Mouse (Mus musculus): ENCODE data around the gene Wrap73. TPM values are rescaled to one million over a fixed set of nuclear protein-coding genes. Genes with fewer than 3 reads are reported as not detected.

Gene Wrap73
- polyA plus RNA-seq, 1 experiment from 2014 or later: 50.9 TPM

DNA sequence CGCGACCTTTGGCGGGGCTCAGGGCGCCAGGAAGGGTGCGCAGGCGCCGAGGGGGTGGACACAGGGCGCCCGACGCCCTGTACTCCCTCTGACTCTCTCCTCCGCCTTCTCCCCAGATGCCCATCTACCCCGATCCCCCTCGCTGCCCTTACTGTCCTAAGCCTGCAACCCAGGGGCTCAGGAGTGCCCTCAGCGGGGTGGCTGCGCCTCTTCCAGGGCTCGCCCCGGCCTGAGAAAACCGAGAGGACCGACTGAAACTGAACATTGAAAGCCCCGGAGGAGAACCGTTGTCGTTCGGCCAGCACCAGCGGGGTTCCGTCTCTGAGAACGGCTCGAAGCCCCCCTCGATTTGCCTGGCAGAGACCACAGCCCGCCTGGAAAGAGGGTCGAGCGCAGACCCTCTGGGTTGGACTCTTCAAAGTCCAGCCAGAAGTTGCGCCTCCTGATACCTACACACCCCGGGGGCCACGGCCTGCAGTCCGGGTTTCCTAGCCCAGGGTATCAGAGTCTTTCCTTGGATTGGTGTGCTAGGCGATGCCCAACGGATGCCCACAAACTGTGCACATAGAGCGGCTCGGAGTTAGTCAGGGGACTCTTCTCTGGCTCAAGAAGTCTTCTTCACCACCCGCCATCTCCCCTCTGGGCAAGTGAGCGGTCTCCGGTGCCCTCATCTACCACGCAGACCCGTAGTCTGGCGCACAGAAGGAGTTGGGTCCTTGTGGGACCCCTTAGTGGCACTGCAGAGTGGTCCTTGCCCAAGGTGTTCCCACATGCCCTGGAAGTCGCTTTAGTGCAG, 1.8 kb upstream of the Wrap73 start:
- Histone ChIP-seq H3K9me3 (no peaks in the 10 kb centered on the region), H3K36me3 (0 out of 2 replicates have a peak, but pooled peaks cover 4% of the 10 kb centered on the region), H3K27ac (no peak overlapping the region), H3K4me3 (replicated peaks) (peak overlapping the region; percentile 50), H3K4me2 (replicated peaks) (peak overlapping the region; percentile 80), H3K9ac (replicated peaks) (peak overlapping the region; percentile 64), H3K27me3 (peaks cover 65% of the 10 kb centered on the region), H3K4me1 (replicated peaks) (peaks cover 44% of the 10 kb centered on the region)
- no peak; the same call in 1 of the 2 replicates for ATAC-seq
- WGBS: under 1% methylated on average over 45 of the region's 46 CpGs

DNA sequence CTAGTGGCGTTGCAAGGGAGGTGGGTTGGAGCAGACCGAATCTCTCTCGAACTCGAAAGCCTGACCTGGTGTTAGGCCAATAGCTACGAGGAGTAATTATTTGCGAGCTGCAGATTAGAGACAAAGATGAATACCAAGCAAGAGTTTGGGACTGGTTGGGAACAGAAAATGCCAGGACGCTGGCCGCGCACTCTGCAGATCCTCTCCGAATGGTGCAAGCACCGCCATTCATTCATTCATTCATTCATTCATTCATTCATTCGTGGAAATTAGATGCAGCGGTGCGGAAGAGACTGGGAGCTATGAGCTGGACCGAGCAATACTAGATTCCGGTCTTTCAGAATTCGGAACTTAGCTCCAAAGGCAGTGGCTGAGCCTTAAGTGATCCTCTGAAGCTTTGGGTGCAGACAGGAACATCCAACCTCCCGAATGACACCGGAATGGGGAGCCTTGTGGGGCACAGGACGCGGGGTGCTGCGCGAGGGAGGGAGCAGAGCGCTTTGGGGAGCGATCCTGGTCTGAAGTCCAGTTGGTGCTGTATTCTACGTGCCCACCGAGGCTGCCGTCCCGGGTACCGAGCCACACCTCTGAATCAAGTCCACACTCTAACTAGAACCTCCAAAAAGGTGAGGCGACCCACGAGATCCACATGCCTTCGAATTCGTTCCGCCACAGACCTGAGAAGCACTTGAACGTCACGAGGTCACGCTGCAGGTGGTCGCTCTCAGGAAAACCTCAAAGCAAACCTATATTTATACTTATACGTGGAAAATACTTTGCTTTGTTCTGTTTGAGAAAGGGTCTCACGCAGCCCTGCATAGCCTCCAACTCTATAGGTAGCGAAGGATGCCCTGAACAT, 934 bp upstream of the Wrap73 start:
- H3K4me2 ChIP-seq (replicated peaks): peak overlapping the region; percentile 80
- H3K9me3 ChIP-seq: no peaks in the 10 kb centered on the region
- H3K4me1 ChIP-seq (replicated peaks): peaks cover 44% of the 10 kb centered on the region
- H3K9ac ChIP-seq (replicated peaks): no peak overlapping the region
- peaks cover 10% of the 10 kb centered on the region for H3K36me3 ChIP-seq
- H3K27me3 ChIP-seq: peaks cover 56% of the 10 kb centered on the region
- no peak overlapping the region for H3K27ac ChIP-seq
- H3K4me3 ChIP-seq (replicated peaks): peak overlapping the region; percentile 67
- WGBS: 2% methylated on average over 42 of the region's 42 CpGs
- ATAC-seq: no peak

DNA sequence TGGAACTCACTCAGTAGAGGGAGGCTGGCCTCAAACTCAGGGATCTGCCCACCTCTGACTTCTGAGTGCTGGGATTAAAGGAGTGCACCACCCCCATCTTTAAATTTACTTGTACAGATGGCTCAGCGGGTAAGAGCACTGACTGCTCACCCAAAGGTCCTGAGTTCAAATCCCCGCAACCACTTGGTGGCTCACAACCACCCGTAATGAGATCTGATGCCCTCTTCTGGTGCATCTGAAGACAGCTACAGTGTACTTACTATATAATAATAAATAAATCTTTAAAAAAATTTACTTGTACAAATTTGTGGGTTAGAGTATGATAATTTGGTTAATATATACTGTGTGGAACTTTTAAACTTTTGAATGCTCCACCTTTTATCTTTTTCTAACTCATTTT, 2.5 kb downstream of the Wrap73 start:
- ATAC-seq: no peak
- Histone ChIP-seq H3K27ac (no peak overlapping the region), H3K36me3 (peaks cover 37% of the 10 kb centered on the region), H3K27me3 (peaks cover 22% of the 10 kb centered on the region), H3K9ac (replicated peaks) (no peak overlapping the region), H3K4me2 (replicated peaks) (no peak overlapping the region), H3K4me1 (replicated peaks) (peaks cover 39% of the 10 kb centered on the region), H3K9me3 (no peaks in the 10 kb centered on the region), H3K4me3 (replicated peaks) (no peak overlapping the region)
- WGBS: 85% methylated on average over 3 of the region's 3 CpGs

DNA sequence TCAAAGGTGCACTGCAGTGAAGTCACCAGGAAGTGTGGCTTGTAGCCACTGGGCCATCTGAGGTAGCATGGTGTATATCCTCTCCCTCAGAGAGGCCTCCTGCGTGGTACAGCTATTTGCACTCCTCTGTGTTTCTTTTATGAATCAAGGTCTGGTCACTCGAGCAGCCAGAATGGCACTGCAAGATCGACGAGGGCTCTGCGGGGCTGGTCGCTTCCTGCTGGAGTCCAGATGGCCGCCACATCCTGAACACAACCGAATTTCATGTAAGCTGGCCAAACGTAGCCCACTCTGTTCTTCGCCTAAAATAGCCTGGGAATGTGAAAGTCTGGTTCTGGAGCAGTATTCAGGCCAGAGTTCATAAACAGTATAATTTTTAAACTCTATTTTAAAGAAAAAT, 4.2 kb downstream of the Wrap73 start:
- WGBS: 91% methylated on average over 10 of the region's 10 CpGs
- no peak overlapping the region for H3K27ac ChIP-seq
- no peak for ATAC-seq
- no peaks in the 10 kb centered on the region for H3K9me3 ChIP-seq
- H3K27me3 ChIP-seq: peaks cover 5% of the 10 kb centered on the region
- H3K9ac ChIP-seq (replicated peaks): no peak overlapping the region
- no peak overlapping the region for H3K4me3 ChIP-seq (replicated peaks)
- peaks cover 53% of the 10 kb centered on the region for H3K36me3 ChIP-seq
- peaks cover 22% of the 10 kb centered on the region for H3K4me1 ChIP-seq (replicated peaks)
- H3K4me2 ChIP-seq (replicated peaks): no peak overlapping the region

DNA sequence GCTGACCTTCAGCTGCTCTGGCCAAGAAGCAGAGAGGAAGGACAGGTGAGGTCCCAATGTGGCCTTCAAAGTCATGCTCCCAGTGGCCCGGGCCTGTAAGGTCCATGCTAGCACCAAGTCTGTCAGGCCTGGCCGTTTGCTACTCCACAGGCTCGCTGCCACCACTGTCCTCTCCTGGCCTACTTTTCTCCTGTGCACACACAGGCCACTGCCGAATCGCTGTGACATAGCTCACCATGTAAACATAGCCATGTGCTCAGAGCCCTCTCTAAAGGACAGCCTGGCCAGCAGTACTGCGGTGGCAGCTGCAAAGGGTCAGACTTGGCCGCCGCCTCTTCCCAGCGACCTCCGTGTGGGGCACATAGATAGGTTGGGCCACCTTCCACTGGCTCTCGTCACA, 11.9 kb downstream of the Wrap73 start:
- H3K4me3 ChIP-seq (replicated peaks): no peak overlapping the region
- WGBS: 64% methylated on average over 11 of the region's 11 CpGs

DNA sequence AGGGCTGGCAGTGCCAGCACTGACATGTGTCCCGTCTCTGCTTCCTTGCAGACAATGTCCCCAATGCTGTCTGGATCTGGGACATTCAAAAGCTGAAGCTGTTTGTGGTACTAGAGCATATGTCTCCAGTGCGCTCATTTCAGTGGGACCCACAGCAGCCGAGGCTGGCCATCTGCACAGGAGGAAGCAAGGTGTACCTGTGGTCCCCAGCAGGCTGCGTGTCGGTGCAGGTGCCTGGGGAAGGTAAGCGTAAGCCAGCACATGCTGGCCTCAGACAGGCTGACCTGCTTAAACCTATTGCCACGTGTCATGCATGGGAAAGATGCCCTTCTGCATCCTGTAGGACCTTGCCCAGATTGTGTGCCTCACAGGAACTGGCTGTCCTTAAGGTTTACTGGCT, 13.9 kb downstream of the Wrap73 start:
- WGBS: 82% methylated on average over 7 of the region's 7 CpGs
- peaks cover 75% of the 10 kb centered on the region for H3K36me3 ChIP-seq

More for the DNA sequence above, 11.9 kb downstream of the Wrap73 start:
- Histone ChIP-seq H3K36me3 (peaks cover 91% of the 10 kb centered on the region), H3K27ac (no peak overlapping the region), H3K4me1 (replicated peaks) (peaks cover 15% of the 10 kb centered on the region), H3K4me2 (replicated peaks) (no peak overlapping the region), H3K27me3 (no peaks in the 10 kb centered on the region), H3K9ac (replicated peaks) (no peak overlapping the region), H3K9me3 (no peaks in the 10 kb centered on the region)
- no peak for ATAC-seq

DNA sequence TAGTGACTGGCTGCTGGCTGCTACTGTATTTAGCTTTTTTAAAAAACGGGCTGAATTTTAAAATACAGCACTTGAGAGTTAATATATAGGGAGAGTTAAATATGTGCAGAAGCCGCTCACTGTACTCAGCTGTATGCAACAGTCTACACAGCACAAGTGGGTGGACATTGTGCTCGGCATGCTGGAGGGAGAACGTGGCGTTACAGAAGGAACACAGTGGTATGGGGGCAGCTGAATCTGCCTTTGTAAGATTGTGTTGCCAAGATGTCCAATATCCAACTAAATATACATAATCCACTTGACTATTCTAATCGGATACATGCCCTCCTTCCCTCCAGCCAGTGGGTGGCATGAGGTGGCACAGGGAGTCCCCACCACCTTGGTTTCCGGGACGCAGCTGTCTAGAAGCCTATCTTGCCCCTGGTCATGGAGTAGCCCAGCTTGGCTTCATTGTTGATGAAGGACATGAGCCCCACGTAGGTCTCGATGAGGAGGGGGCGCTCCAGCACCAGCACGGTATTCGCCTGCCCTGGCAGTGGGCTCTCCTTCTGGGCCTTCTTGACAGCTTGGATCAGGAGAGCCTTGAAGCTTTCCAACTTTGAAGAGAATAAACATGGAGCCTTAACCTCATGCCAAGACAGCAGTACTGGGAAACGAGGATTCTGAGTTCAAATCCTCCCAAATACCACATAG, 15.9 kb downstream of the Wrap73 start:
- WGBS: 92% methylated on average over 14 of the region's 14 CpGs
- H3K36me3 ChIP-seq: peaks cover 54% of the 10 kb centered on the region
- no peaks in the 10 kb centered on the region for H3K27me3 ChIP-seq
- H3K9ac ChIP-seq (replicated peaks): no peak overlapping the region
- no peak overlapping the region for H3K27ac ChIP-seq
- H3K4me3 ChIP-seq (replicated peaks): no peak overlapping the region
- ATAC-seq: no peak
- no peaks in the 10 kb centered on the region for H3K9me3 ChIP-seq
- H3K4me2 ChIP-seq (replicated peaks): no peak overlapping the region
- H3K4me1 ChIP-seq (replicated peaks): peaks cover 32% of the 10 kb centered on the region

More for the DNA sequence above, 13.9 kb downstream of the Wrap73 start:
- ATAC-seq: no peak
- Histone ChIP-seq H3K4me3 (replicated peaks) (no peak overlapping the region), H3K9ac (replicated peaks) (no peak overlapping the region), H3K4me1 (replicated peaks) (peaks cover 26% of the 10 kb centered on the region), H3K27me3 (no peaks in the 10 kb centered on the region), H3K27ac (no peak overlapping the region), H3K9me3 (no peaks in the 10 kb centered on the region), H3K4me2 (replicated peaks) (no peak overlapping the region)

DNA sequence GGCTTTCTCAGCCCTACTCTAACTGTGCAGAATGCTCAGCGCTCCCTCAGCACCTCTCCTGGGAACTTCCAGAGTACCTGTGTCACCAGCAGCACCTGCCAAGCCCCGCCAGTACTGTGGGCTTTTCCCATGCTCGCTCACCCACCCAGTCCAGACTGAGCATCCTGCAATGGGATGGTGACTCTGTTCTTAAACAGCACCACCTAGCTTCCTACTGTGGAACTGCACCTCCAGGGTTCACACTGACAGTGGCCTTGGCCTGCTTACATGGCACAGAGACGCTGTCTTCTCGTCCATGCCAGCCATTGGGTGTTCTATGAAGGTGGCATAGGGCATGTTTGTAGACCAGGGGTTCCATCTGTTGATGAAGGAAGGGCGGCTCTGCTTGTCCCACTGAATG, 16.8 kb downstream of the Wrap73 start:
- peaks cover 48% of the 10 kb centered on the region for H3K36me3 ChIP-seq
- no peaks in the 10 kb centered on the region for H3K27me3 ChIP-seq
- H3K4me3 ChIP-seq (replicated peaks): peak overlapping the region; percentile 92
- H3K9ac ChIP-seq (replicated peaks): peak overlapping the region; percentile 83; the same call in 1 of the 2 replicates
- H3K27ac ChIP-seq: no peak overlapping the region
- peaks cover 32% of the 10 kb centered on the region for H3K4me1 ChIP-seq (replicated peaks)
- WGBS: 18% methylated on average over 6 of the region's 6 CpGs
- no peaks in the 10 kb centered on the region for H3K9me3 ChIP-seq
- peak overlapping the region; percentile 85 for H3K4me2 ChIP-seq (replicated peaks)
- peak; percentile 17; the same call in 1 of the 2 replicates for ATAC-seq

DNA sequence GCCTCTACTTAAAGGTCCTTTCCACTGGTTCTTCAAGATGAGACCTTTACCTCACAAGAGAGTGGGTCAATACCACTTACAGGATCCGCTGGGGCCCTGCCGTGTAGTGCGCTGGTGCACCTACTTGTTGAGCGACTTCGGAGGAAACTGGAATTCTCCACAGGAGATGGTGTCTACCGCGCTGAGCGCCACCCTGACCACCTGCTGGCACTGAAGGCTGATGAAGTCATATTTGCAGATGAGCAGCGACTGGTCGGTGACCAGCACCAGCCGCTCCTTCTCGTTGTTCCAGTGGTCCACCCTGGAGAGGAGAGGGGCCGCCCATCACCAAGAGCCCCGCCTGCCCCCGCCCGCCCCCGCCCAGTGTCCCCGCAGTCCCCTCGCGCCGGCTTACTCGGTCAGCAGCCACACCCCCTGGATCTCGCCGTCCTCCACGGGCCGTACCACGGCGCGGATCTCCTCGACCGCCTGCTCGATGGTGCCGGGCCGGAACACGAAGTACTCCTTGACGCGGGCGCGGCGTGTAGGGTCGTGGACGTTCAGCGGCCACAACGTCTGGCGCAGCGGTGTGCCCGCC, 17.9 kb downstream of the Wrap73 start:
- Histone ChIP-seq H3K4me2 (replicated peaks) (peak overlapping the region; percentile 85), H3K4me1 (replicated peaks) (peaks cover 27% of the 10 kb centered on the region), H3K9ac (replicated peaks) (peak overlapping the region; percentile 83), H3K36me3 (peaks cover 38% of the 10 kb centered on the region), H3K27me3 (no peaks in the 10 kb centered on the region), H3K9me3 (no peaks in the 10 kb centered on the region), H3K4me3 (replicated peaks) (peak overlapping the region; percentile 92), H3K27ac (peak overlapping the region; percentile 75)
- ATAC-seq: peak; percentile 69
- WGBS: 2% methylated on average over 46 of the region's 47 CpGs

DNA sequence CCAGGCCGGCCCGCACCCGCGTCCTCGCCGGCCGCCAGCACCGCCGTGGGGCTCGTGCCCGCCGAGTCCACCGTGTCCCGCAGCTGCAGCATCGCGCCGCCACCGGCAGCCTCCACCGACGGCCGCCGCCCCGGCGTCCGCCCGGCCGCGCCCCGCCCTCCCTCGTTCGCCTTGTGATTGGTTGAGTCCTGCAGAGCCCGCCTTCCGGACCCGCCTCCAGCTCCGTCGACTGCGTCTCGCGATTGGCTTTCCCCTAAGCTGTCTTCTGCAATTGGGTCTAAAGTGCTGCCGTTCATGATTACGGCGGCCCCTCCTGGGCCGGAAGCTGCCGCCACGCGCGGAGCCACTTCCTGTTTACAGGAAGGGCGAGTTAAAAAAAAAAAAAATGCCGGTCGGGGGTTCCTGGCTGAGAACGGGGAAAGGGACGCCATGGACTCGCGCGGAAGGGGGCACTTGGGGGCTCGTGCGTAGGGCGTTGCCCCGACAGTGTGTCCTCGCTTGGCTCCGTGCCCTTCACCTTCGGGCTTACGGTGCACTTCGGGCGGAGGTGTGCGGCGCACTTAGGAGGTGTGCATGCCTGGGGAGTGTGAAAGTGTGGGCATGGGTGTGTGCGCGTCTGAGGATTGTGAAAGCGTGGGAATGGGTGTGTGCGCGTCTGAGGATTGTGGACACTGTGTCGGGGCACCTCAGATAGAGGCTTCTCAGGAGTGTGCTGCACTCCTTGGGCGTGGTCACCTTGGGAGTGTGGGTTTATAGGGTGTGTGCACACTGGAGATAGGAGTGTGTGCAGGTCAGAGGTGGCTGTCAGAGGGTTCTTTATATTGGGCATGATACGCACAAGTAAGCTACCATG, 18.6 kb downstream of the Wrap73 start, which contains the start of gene Tprgl:
Gene Tprgl (minus strand): TSS at position 129 of the 853 bp plus-strand sequence.
- peak; percentile 98 for ATAC-seq
- H3K4me1 ChIP-seq (replicated peaks): peaks cover 23% of the 10 kb centered on the region
- 2% methylated on average over 62 of the region's 75 CpGs for WGBS

DNA sequence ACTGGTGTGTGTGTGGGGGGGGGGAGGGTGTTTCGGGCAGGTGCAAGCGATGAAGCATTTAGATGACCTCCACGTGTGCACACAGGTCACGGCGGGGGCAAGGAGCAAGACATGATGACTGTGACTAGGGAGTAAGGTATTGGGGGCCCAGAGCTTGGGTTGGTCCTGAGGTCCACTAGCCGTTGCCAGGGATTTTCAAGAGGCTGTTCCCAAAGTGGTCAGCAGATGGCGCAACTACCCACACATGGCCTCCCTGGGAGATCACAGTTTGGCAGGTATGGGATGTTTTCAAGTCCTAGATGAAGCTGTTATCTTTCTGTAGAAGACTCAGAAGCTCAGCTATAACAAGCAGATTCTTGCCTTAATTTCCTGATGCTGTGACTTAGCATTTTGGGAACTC, 21.1 kb downstream of the Wrap73 start:
- ATAC-seq: no peak
- Histone ChIP-seq H3K4me3 (replicated peaks) (no peak overlapping the region), H3K9me3 (no peaks in the 10 kb centered on the region), H3K4me2 (replicated peaks) (no peak overlapping the region), H3K36me3 (peaks cover 5% of the 10 kb centered on the region), H3K4me1 (replicated peaks) (peaks cover 23% of the 10 kb centered on the region), H3K27me3 (peaks cover under 1% of the 10 kb centered on the region; the same call in 1 of the 2 replicates), H3K27ac (no peak overlapping the region), H3K9ac (replicated peaks) (no peak overlapping the region)
- 12% methylated on average over 7 of the region's 7 CpGs for WGBS

More for the DNA sequence above, 18.6 kb downstream of the Wrap73 start, which contains the start of gene Tprgl:
- peak within 1 kb of the TSS; percentile 92 for H3K4me3 ChIP-seq (replicated peaks)
- peak within 1 kb of the TSS; percentile 83 for H3K9ac ChIP-seq (replicated peaks)
- peak within 1 kb of the TSS; percentile 75 for H3K27ac ChIP-seq
- no peaks in the 10 kb centered on the region for H3K9me3 ChIP-seq
- no peaks in the 10 kb centered on the region for H3K27me3 ChIP-seq
- H3K4me2 ChIP-seq (replicated peaks): peak within 1 kb of the TSS; percentile 93
- H3K36me3 ChIP-seq: peaks cover 31% of the 10 kb centered on the region

Data from midbrain, embryonic 13.5 days (tissue).